Mouse (Mus musculus): ENCODE results near the gene Tex10.
"Not testable (repeated sequence)": the region's sequence is repeated elsewhere in the genome, so short reads cannot be mapped to it uniquely, and the experiment has no call there.

Tex10 gene

GRCm38 (mm10) chr4:48472792-48473650 is at the start of gene Tex10:
Gene Tex10 (minus strand): TSS chr4:48473459.
- peak; percentile 95 for DNase-seq

GRCm38 (mm10) chr4:48510861-48511260 is 37.6 kb upstream of the Tex10 start:
- DNase-seq = no peak

- DNase-seq = no peak
Measured at GRCm38 (mm10) chr4:48492510-48492909, 19.3 kb upstream of the Tex10 start.

GRCm38 (mm10) chr4:48491290-48491743 is 18.1 kb upstream of the Tex10 start:
- DNase-seq = no peak

DNA sequence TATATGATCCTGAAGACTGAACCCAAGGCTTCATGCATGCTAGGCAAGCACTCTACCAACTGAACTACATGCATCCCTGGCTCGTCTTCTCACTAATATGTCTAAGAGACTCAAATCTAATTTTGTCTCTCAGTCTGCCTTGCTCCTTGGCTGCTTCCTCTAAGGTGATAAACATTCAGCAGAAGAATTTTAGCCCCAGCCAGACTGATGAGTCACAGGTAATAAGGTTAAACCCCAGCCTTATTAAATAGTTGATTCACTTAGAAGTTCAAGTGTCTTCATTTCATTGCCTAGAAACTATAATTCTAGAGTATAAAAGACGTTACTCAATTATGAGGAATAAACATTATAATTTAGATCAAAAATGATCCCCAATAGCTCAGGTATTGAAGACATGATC is 15.7 kb upstream of the Tex10 start:
- no peak for DNase-seq

- DNase-seq = peak; percentile 15 to 28
Measured at GRCm38 (mm10) chr4:48481287-48481686, 8.0 kb upstream of the Tex10 start.

DNA sequence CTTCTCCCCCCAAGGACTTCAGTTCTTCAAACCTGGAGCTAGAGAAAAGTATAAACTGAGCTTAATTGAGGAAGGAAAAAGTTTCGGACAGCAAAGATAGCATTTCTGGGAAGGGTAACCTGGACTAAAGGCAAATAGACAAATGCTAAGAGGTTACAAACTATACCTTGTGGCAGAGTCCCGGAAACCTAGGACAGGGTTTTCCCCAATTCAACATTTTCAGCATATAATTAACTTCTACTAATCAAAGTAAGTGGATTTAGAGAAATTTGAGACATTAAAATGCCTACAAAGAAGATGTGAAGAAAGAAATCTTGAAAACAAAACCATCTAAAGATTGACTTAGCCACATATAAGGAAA is 372 bp upstream of the Tex10 start:
- DNase-seq = no peak

DNA sequence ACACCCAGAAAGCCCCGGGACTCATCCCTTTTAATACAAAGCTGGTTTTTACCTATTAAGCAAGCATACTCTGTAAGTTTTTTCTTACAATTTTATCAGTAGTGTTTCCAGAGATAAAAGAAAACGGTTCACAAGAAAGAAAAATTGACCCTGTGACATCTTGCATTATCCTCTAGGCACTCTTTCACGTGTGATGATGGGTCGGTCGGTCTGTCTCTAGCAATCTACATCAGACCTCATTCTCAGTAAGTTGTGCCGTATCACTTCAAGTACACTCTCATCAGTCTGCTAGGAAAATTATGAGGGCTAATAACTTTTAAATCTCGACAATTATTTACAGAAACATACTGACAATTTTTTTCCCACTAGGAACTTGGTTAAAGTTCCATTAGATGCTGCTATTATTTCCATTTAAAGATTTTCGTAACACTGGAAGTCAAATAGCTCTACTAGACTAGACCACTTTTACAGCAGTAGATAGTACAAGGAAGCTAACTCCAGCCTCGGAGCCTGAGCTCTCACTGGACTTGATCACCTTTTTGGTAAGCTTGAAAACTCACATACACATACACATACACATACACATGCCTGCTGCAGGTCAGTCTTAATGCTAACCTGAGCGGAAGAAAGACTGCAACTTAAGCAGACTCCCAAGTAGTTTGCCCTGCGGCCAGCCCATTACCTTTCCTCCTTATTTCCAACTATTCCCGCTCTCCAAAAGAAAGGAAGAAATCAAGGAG is 1.0 kb downstream of the Tex10 start:
- DNase-seq = no peak

DNA sequence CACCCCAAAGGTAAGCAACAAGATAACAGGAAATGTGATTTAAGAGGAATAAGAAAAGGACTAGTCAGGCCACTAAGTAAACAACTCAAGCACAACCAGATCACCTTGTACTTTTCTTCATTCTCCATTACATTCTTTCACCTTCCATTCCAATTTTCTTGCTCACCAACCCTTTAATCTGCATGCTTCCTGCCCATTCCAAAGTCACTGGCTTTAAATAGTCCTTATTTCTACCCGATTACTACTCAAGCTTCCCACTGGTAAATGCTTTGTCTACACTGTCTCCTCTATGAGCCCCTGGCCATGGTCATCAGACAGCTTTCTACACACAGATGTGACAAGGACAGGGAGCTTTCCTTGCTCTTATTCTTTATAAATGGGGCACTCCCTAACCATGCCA is 2.3 kb downstream of the Tex10 start:
- DNase-seq = no peak

DNA sequence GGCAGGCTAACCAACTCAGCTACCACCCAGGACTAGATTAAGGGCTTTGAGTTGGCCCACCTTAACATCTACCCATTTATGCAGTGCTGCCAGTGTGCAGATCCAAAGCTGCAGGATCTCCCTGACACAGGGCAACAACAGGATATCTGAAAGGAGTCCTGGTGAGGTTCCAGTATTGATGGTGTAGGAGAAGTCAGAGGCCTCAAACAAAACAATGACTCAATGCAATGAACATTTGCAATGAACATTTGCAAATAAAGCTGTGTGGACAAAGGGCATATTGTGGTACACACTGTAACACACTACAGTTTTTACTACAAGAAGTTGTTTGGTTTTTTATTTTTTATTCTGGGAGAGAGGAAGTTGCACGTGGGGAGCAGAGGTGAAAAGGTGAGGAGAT is 12.2 kb downstream of the Tex10 start:
- DNase-seq = no peak

DNA sequence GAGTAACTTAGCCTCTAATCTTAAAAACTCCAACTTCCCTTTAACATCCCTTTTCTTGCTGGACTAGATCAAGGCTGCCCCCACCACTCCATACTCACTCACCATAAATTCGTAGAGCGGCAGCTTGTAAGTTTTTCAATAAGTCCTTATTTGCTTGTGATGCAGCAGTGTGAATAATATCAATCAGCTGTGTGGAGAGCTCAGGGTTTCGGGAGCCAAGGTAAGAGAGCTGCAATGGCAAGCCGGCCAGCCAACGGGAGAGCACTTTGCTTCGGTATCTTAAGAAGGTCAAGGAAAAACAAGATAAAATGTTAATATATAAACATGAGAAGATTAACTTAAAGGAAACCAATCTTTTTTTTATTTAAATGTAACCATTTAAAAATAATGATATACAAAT is 14.8 kb downstream of the Tex10 start:
- DNase-seq = no peak

DNA sequence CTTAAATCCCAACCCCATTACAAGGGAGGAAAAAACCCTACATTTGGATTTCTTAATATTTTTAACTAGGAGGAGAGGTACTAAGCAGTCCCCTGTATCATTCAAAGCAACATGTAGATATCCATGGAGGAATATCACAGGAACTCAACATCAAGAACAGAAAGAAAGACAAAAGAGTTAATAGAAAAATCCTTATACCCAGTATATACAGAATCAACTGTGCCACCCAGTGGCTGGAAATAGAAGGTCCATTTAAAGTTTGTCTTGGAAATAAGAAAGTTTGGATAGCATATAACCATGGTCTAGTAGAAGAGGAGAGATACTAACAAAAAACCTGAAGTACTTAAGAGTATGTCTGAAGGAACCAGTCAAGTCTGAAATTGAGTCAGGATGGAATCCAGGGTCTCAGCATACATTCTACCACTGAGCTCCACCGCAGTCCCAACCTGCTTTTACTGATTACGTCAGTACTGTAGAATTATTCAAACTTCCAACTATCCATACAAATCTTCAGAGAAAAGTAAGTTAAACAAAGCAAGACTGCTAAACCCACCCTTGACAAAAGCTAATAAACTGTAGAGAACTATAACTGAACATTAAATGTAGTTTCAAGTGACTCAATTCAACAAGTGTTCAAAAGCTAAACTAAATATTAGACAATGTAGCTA is 19.0 kb downstream of the Tex10 start:
- no peak for DNase-seq

DNA sequence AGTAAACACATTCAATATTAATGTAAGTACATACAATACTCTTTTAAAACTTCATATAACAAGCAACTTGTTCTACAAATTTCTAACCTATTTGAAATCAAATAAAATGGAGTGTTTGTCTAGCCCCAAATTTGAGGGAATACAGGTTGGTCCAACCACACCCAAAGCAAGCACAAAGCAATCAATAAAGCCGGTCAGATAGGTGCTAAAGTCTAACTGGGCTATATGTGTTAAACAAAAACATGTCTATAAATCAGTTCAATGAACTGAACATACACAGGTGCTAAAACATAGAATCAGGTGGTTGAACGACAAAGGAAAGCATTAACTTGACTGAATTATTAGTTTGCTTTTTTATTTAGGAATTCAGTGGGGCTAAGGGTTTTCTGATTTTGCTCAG is 45.2 kb downstream of the Tex10 start:
- DNase-seq = no peak

DNA sequence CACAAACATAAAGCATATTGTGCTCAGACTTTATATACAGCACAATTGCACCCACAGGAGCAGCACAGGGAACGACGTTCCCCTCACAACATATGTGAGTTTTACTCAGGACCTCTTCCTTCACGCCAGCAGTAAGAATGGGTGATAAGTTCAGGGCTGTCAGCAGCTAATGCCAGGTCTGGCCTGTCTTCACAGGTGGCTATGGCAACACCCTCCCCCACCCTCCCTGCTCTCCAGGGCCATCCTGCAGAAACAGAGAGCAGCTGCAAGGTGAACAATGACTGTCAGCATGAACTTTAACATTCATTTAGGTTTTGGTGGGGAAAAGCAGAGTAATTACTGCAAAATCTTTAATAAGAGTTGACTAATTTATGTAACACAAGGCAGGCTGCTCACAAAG is 45.8 kb downstream of the Tex10 start:
- no peak for DNase-seq

GRCm38 (mm10) chr4:48423738-48424137 is 49.5 kb downstream of the Tex10 start:
- no peak for DNase-seq

DNA sequence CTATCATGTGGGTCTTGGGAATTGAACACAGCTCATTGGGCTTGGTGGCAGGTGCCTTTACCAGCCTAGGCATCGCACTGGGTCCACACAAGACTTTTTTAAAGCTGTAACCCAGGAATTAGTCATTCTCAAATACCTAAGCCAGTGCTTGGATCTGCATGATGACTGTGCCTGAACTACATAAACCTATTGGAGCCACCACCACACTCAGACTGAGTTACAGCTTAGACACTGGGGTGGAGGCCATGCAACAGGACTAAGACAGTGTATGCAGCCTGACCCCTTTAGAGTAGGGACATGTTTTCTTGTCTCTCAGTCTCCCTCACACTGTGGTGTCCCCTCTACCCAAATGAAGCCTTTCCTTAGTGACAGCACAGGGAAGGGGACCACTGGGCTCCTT is 50.6 kb downstream of the Tex10 start:
- DNase-seq = no peak

- no peak for DNase-seq
Measured at GRCm38 (mm10) chr4:48418831-48419468, 54.3 kb downstream of the Tex10 start.

DNA sequence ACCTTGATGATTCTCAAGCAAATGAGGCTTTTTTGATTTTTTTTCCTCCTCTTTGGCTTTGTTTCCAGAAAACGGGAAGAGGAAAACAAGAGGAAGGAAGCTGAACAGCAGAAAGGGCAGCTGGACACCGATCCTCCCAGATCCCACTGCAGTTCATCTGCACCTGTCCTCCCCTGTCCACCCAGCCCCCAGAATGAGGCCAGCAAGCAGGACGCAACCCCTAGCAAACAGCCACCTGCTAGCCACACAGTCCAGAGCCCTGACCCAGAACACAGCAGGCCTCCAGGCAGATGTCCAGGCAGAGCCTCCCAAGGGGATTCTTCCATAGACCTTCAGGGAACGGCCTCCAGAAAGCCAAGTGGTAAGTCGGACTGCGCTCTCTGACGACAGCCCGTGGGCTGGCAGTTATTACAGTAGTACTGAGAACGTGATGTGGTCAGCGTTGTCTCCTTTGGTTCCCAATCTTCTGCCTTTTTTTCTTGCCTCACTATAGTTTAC is 57.4 kb downstream of the Tex10 start:
- no peak for DNase-seq

DNA sequence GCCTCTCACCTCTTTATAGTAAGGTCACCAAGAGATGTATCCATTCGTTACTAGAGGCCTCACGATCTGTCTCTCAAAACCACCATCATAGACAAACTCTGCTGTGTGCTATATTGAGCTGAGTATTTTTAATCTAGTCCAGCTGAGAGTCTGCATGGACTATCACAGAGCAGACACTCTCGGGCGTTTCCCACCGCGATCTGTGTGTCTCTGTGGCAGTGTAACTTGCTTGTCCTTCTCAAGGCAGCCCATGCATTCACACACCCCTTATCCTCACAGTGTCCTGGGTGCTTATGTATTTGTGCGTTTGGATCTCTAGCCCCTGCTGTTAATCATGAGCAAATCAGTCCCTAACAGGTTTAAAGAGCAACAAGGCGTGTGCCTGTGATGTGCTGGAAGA is 59.8 kb downstream of the Tex10 start:
- no peak for DNase-seq

DNA sequence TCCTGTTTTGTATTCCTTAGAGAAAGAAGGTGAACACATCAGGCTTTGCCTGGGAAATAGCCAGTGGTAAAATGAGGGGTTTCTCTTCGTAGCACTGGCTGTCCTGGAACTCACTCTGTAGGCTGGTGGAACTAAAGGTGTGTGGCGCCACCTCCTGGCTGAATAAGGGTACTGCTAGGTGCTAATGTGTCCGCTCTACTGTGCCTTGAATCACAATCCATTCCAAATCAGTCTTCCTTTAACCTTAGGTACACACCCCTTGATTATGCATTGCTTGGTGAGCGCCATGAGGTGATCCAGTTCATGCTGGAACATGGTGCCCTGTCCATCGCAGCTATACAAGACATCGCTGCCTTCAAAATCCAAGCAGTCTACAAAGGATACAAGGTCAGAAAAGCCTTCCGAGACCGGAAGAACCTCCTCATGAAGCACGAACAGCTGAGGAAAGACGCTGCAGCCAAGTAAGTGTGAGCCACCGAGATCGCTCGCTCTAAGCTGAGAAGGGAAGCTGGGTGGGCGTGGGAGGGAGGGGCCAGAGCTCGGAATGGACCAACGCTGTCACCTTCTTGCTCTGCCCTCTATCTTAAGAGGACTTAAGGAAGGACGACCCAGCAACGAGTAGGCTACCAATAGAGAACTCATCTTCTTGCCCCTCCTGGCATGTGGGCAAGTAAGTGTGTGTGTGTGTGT is 65.8 kb downstream of the Tex10 start:
- peak; percentile 39 to 50 for DNase-seq

- DNase-seq = not testable (repeated sequence)
Measured at GRCm38 (mm10) chr4:48405724-48406491, 67.4 kb downstream of the Tex10 start.

All from thymus, postnatal 36 days (tissue).